Mouse (Mus musculus) hindbrain, embryonic 12.5 days (tissue): ENCODE measurements around the gene Rsph14. TPM values are rescaled to one million over a fixed set of nuclear protein-coding genes. Genes with fewer than 3 reads are reported as not detected.
A peak's percentile ranks its signal among the peaks of the same experiment; 100 is the strongest.

Source experiments
- ATAC-seq: fragments of 200-750 bp; cut with Nextera tagmentation; 2 replicates; pipeline ENCODE4 v1.8.0; 2017; ENCODE audit warnings: moderate TSS enrichment; ENCODE audit not compliant: low FRiP score
- H3K27ac ChIP-seq: fragments of 300-500 bp; sonication (generic); 2 replicates; pipeline ENCODE4 v1.5.1; 2016; ENCODE audit warnings: mild to moderate bottlenecking
- H3K27me3 ChIP-seq: fragments of 300-500 bp; sonication (generic); 2 replicates; pipeline ENCODE4 v1.6.1; 2016; ENCODE audit warnings: mild to moderate bottlenecking
- H3K36me3 ChIP-seq: fragments of 300-500 bp; sonication (generic); 2 replicates; pipeline ENCODE4 v1.6.1; 2016; ENCODE audit warnings: mild to moderate bottlenecking
- H3K4me1 ChIP-seq: fragments of 300-500 bp; sonication (generic); 2 replicates; pipeline ENCODE4 v1.6.1; 2016
- H3K4me2 ChIP-seq: fragments of 300-500 bp; sonication (generic); replicated peaks from 2 replicates; pipeline ENCODE4 v1.6.1; 2016; ENCODE audit warnings: mild to moderate bottlenecking
- H3K4me3 ChIP-seq: fragments of 300-500 bp; sonication (generic); 2 replicates; pipeline ENCODE4 v1.5.1; 2016; ENCODE audit warnings: mild to moderate bottlenecking
- H3K9ac ChIP-seq: fragments of 300-500 bp; sonication (generic); 2 replicates; pipeline ENCODE4 v1.6.1; 2016; ENCODE audit warnings: mild to moderate bottlenecking, moderate library complexity
- H3K9me3 ChIP-seq: fragments of 300-500 bp; sonication (generic); replicated peaks from 2 replicates; pipeline ENCODE4 v1.6.1; 2016; ENCODE audit warnings: mild to moderate bottlenecking
- WGBS: fragments of 180-500 bp; shearing (Covaris S2); methylation state at CpG from one replicate; pipeline ENCODE4 v1.1.7; 2016; 5-methylcytosine and 5-hydroxymethylcytosine counted together
- polyA plus RNA-seq: library from polyadenylated mRNA; unstranded; fragments of >200 nt; fragmentation: Nextera tagmentation; extraction: Ambion mirVana; gene quantifications from 2 replicates; pipeline ENCODE4 v1.2.1, GENCODE M21; 2016

Rsph14 gene
- 0.57 and 0.67 TPM in 2 replicates for polyA plus RNA-seq

DNA sequence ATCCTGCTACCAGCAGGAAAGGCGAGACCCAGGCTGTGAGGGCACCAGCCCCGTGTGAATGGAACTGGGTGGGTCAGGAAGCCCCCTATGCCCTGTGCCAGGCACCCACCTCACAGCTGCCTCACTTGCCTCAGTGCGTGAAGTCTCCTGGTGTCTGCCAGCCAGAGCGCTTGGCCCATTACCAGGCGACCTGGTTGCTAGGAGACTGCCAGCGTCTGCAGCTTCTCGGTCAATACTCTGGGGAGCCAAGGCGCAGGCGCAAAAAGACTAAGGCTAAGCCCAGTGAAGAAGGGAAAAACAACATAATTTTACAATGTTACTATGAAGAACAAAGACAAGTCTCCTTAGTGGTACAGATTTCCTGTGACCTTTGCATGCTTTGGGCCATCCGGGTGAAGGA, at the start of gene Rsph14:
Gene Rsph14, minus strand, starts transcription at position 192 of the 400 bp plus-strand sequence.
- peaks cover 32% of the 10 kb centered on the region for H3K4me1 ChIP-seq
- H3K4me3 ChIP-seq, result no peak within 1 kb of the TSS
- no peak within 1 kb of the TSS for H3K9ac ChIP-seq
- H3K4me2 ChIP-seq, result peak within 1 kb of the TSS; percentile 34
- peak within 1 kb of the TSS; percentile 62 for H3K27ac ChIP-seq
- no peaks in the 10 kb centered on the region for H3K27me3 ChIP-seq
- WGBS, result 14% methylated on average over 10 of the region's 10 CpGs
- H3K9me3 ChIP-seq, result no peaks in the 10 kb centered on the region
- H3K36me3 ChIP-seq, result no peaks in the 10 kb centered on the region
- peak; percentile 71 for ATAC-seq

- 78% methylated on average over 14 of the region's 14 CpGs for WGBS
- ATAC-seq, result no peak
- Histone ChIP-seq H3K4me2 (no peak overlapping the region), H3K36me3 (0 out of 2 replicates have a peak, but pooled peaks cover 8% of the 10 kb centered on the region), H3K27me3 (no peaks in the 10 kb centered on the region), H3K4me1 (peaks cover 15% of the 10 kb centered on the region), H3K4me3 (no peak overlapping the region), H3K9ac (no peak overlapping the region), H3K27ac (no peak overlapping the region), H3K9me3 (no peaks in the 10 kb centered on the region)
Observed at GRCm38 (mm10) chr10:75078174-75079128, 46.1 kb upstream of the Rsph14 start.

GRCm38 (mm10) chr10:75075665-75076064, 43.3 kb upstream of the Rsph14 start:
- no peak overlapping the region for H3K27ac ChIP-seq
- no peak overlapping the region for H3K4me3 ChIP-seq
- ATAC-seq, result no peak
- H3K9me3 ChIP-seq, result no peaks in the 10 kb centered on the region
- WGBS, result 83% methylated on average over 5 of the region's 5 CpGs
- peaks cover 20% of the 10 kb centered on the region for H3K4me1 ChIP-seq
- no peak overlapping the region for H3K9ac ChIP-seq
- H3K4me2 ChIP-seq, result no peak overlapping the region
- H3K27me3 ChIP-seq, result no peaks in the 10 kb centered on the region
- H3K36me3 ChIP-seq, result 0 out of 2 replicates have a peak, but pooled peaks cover 8% of the 10 kb centered on the region

DNA sequence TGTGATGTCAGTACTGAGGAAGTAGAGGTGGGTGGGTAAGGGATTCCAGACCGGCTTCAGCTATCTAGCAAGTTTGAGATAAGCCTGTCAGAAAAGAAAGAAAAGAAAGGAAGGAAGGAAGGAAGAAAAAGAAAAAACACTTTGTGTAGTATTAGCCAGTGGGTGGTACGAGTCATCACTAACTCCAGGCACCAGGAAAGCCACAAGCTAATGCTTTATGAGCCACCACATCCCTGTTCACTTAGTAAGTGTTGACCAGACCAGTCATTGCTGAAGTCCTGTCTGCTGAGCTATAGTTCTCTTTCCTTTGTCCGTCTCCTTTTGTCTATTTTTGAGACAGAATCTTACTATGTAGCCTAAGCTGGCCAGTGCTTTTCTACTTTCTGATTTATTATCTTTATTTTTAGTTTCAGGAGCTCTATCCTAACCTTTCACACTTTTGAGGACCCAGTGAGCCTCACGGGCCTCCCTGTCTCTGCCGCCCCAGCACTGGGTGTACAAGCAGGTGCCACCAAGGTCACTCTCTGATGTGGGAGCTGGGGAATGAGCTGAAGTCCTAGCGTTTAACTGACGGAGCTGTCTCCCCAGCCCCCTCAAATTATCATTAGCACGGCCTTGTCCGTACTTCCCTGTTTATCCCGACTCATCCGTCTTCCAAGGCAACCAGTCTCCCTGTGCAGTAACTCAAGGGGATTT, 38.0 kb upstream of the Rsph14 start:
- H3K9me3 ChIP-seq, result no peaks in the 10 kb centered on the region
- 0 out of 2 replicates have a peak, but pooled peaks cover 8% of the 10 kb centered on the region for H3K36me3 ChIP-seq
- 73% methylated on average over 11 of the region's 11 CpGs for WGBS
- peaks cover 43% of the 10 kb centered on the region for H3K4me1 ChIP-seq
- H3K27me3 ChIP-seq, result no peaks in the 10 kb centered on the region
- ATAC-seq, result no peak
- no peak overlapping the region for H3K27ac ChIP-seq
- H3K9ac ChIP-seq, result no peak overlapping the region
- no peak overlapping the region for H3K4me2 ChIP-seq
- H3K4me3 ChIP-seq, result no peak overlapping the region

DNA sequence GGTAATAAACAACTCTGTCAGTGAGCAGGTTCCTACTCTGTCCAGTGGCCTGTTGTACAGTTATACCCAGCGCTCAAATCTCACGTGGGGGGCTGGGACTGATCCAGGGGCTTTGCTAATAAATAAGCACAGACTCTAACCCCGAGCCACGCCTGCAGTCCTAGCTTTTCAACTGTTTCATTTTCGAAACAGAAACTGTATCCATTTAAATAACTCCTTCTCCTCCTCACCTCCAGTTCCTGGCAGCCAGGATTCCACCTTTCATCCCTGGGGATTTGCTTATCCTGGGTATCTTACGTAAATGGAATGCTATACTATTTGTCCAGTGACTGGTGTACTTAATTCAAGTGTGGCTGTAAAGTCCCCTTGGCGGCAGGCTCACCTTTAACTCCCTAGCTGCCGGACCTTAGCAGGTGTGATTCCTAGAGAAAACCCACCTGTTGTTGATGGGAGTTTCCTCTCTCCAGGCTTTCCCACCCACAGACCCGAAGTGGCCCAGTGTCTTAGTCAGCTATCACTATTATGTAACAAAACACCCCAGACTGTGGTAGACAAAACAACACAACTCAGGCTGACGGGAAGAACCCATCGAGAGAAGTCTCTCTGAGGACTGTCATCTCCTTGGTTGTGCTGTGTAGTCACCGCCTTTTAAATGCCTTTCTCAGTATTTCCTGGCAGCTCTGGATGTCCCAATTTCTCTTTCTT, 36.4 kb upstream of the Rsph14 start:
- 64% methylated on average over 12 of the region's 12 CpGs for WGBS
- Histone ChIP-seq H3K4me3 (no peak overlapping the region), H3K4me2 (no peak overlapping the region), H3K36me3 (0 out of 2 replicates have a peak, but pooled peaks cover 5% of the 10 kb centered on the region), H3K27me3 (no peaks in the 10 kb centered on the region), H3K27ac (no peak overlapping the region), H3K4me1 (peaks cover 60% of the 10 kb centered on the region), H3K9me3 (no peaks in the 10 kb centered on the region), H3K9ac (no peak overlapping the region)
- no peak for ATAC-seq

DNA sequence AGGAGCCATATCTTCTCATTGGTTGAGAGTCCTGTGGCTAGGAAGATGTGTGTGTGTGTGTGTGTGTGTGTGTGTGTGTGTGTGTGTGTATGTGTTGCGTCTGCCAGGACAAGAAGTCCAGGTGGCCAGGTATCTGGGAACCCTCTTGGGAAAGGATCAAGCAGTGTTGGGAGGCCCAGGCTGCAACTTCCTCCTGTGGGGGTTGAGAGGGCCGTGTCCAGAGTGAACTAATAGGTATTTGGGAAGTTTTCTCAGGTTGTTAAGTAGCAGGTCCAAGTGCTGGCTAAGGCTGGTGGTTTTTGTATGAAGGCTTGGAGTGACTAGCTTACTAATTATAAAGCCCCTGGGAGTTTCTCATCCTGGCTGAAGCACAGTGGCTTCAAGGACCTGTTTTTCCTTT, 35.7 kb upstream of the Rsph14 start:
- peaks cover 65% of the 10 kb centered on the region for H3K4me1 ChIP-seq

GRCm38 (mm10) chr10:75067446-75067845, 35.1 kb upstream of the Rsph14 start:
- no peaks in the 10 kb centered on the region for H3K9me3 ChIP-seq
- H3K4me3 ChIP-seq, result no peak overlapping the region
- H3K27me3 ChIP-seq, result no peaks in the 10 kb centered on the region
- H3K4me1 ChIP-seq, result peaks cover 71% of the 10 kb centered on the region
- 0 out of 2 replicates have a peak, but pooled peaks cover 5% of the 10 kb centered on the region for H3K36me3 ChIP-seq
- ATAC-seq, result no peak
- H3K27ac ChIP-seq, result no peak overlapping the region
- H3K9ac ChIP-seq, result no peak overlapping the region
- H3K4me2 ChIP-seq, result no peak overlapping the region

More for the DNA sequence above, 35.7 kb upstream of the Rsph14 start:
- Histone ChIP-seq H3K4me2 (no peak overlapping the region), H3K27ac (no peak overlapping the region), H3K4me3 (no peak overlapping the region), H3K36me3 (0 out of 2 replicates have a peak, but pooled peaks cover 5% of the 10 kb centered on the region), H3K9me3 (no peaks in the 10 kb centered on the region), H3K9ac (no peak overlapping the region), H3K27me3 (no peaks in the 10 kb centered on the region)
- 68% methylated on average over 2 of the region's 2 CpGs for WGBS
- no peak for ATAC-seq

DNA sequence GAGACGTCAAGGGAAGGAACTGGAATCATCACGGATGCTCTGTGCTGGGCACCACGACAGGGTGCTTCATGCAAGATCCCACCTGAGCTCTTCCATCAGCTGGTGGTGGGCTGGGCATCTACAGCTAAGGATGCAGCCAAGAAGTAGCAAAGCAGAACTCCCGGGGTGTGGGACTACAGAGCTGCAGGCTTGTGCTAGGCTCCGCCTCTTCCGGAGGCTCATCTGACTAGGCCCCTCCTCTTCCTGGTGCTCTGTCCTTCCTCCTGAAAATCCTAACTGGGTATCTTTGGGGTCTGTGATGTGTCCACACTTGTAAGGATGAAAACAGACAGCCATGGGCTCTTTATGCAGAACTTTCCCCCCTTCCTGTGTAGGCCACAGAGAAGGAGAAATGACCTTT, 33.3 kb upstream of the Rsph14 start:
- H3K9ac ChIP-seq, result no peak overlapping the region
- H3K4me2 ChIP-seq, result peak overlapping the region; percentile 92; the same call in 1 of the 2 replicates
- H3K27me3 ChIP-seq, result no peaks in the 10 kb centered on the region
- WGBS, result 76% methylated on average over 6 of the region's 6 CpGs
- 0 out of 2 replicates have a peak, but pooled peaks cover 5% of the 10 kb centered on the region for H3K36me3 ChIP-seq
- H3K4me3 ChIP-seq, result no peak overlapping the region
- H3K27ac ChIP-seq, result no peak overlapping the region
- H3K4me1 ChIP-seq, result peaks cover 77% of the 10 kb centered on the region
- no peaks in the 10 kb centered on the region for H3K9me3 ChIP-seq
- ATAC-seq, result no peak

DNA sequence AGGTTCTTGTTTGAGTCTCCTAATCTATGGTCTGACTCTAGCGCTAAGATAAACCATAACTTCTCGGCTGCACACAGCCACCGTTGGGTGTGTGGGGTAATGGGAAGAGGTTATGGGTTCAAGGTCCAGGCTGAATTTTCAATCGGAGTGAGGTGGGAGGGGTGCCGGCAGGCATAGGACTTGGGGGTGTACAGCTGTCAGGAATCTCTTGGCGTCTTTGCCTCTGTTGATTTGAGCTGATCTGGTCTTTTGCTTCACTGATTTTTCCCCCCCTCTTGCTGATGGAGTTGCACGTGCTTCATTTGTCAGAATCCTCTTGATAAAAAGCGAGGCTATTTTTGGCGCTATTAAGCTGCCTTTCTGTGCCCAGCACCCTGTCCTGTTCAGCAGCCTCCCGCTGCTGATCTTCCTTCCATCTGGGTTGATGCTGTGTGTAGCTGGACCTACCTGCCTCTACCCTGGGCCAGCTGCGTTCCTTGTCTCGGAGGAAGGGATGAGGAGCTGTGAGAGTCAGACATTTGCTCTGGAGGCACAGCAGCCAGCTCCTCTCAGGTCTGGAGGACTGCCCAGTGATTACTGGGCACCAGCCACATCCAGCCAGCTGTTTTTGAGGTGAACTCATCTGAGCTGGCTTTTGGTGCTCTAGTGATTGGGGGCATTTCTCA, 31.0 kb upstream of the Rsph14 start:
- Histone ChIP-seq H3K27me3 (no peaks in the 10 kb centered on the region), H3K4me3 (peak overlapping the region; percentile 89), H3K4me1 (peaks cover 75% of the 10 kb centered on the region), H3K4me2 (peak overlapping the region; percentile 92), H3K9me3 (no peaks in the 10 kb centered on the region), H3K36me3 (0 out of 2 replicates have a peak, but pooled peaks cover 5% of the 10 kb centered on the region), H3K27ac (no peak overlapping the region), H3K9ac (peak overlapping the region; percentile 42)
- WGBS, result 67% methylated on average over 12 of the region's 12 CpGs
- ATAC-seq, result no peak

GRCm38 (mm10) chr10:75062621-75063020, 30.2 kb upstream of the Rsph14 start:
- H3K4me1 ChIP-seq, result peaks cover 75% of the 10 kb centered on the region
- ATAC-seq, result no peak
- WGBS, result 46% methylated on average over 6 of the region's 6 CpGs

DNA sequence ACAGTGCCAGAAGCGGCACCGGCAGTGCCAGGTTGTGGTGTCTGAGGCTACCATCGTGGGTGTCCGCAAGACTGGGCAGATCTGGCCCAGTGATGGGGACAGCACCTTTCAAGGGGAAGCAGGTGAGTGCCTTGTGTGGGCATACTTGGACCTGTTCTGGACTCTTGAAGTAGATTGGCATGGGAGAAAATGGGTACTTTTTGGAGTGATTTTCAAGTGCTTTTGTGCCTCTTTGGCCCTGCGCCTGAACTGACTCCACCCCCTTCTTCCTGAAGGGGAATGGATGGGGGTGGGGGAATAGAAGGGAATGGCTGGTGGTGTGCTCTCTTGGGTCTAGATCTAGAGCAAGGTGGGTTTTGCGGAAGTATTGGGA, 29.8 kb upstream of the Rsph14 start:
- H3K4me1 ChIP-seq, result peaks cover 72% of the 10 kb centered on the region

More at GRCm38 (mm10) chr10:75062621-75063020, 30.2 kb upstream of the Rsph14 start:
- peak overlapping the region; percentile 92 for H3K4me2 ChIP-seq
- no peaks in the 10 kb centered on the region for H3K27me3 ChIP-seq
- H3K4me3 ChIP-seq, result peak overlapping the region; percentile 89
- no peak overlapping the region for H3K27ac ChIP-seq
- no peaks in the 10 kb centered on the region for H3K9me3 ChIP-seq
- H3K9ac ChIP-seq, result peak overlapping the region; percentile 93
- 0 out of 2 replicates have a peak, but pooled peaks cover 5% of the 10 kb centered on the region for H3K36me3 ChIP-seq

More for the DNA sequence above, 29.8 kb upstream of the Rsph14 start:
- ATAC-seq, result no peak
- Histone ChIP-seq H3K9me3 (no peaks in the 10 kb centered on the region), H3K4me3 (peak overlapping the region; percentile 89), H3K27me3 (no peaks in the 10 kb centered on the region), H3K27ac (no peak overlapping the region), H3K36me3 (0 out of 2 replicates have a peak, but pooled peaks cover 5% of the 10 kb centered on the region), H3K4me2 (peak overlapping the region; percentile 92), H3K9ac (peak overlapping the region; percentile 93)
- 11% methylated on average over 6 of the region's 6 CpGs for WGBS
